Mouse (Mus musculus): Measurements from ENCODE around the gene Kank1. TPM values are rescaled to one million over a fixed set of nuclear protein-coding genes. Genes with fewer than 3 reads are reported as not detected.

The Kank1 gene
- polyA plus RNA-seq, 1 experiment from 2014 or later: 3.9 TPM

- 74% methylated on average over 4 of the region's 4 CpGs for WGBS
- no peaks in the 10 kb centered on the region for H3K27me3 ChIP-seq
- H3K9ac ChIP-seq (replicated peaks): no peak overlapping the region
- no peaks in the 10 kb centered on the region for H3K36me3 ChIP-seq
- H3K4me2 ChIP-seq (replicated peaks): no peak overlapping the region
- H3K27ac ChIP-seq (replicated peaks): no peak overlapping the region
- H3K4me3 ChIP-seq: no peak overlapping the region
- no peaks in the 10 kb centered on the region for H3K4me1 ChIP-seq
- ATAC-seq (replicated peaks): no peak
- no peaks in the 10 kb centered on the region for H3K9me3 ChIP-seq
These were observed 6.5 kb upstream of the Kank1 start for GRCm38 (mm10) chr19:25230058-25230974.

GRCm38 (mm10) chr19:25230975-25231334, 5.8 kb upstream of the Kank1 start:
- Histone ChIP-seq H3K27me3 (no peaks in the 10 kb centered on the region), H3K27ac (replicated peaks) (no peak overlapping the region), H3K4me1 (no peaks in the 10 kb centered on the region), H3K4me2 (replicated peaks) (no peak overlapping the region), H3K36me3 (no peaks in the 10 kb centered on the region), H3K9ac (replicated peaks) (no peak overlapping the region), H3K4me3 (no peak overlapping the region), H3K9me3 (no peaks in the 10 kb centered on the region)
- ATAC-seq (replicated peaks): no peak
- WGBS: 53% methylated on average over 4 of the region's 4 CpGs

GRCm38 (mm10) chr19:25232032-25232431, 4.7 kb upstream of the Kank1 start:
- no peak overlapping the region for H3K27ac ChIP-seq (replicated peaks)
- H3K4me3 ChIP-seq: no peak overlapping the region
- no peak overlapping the region for H3K9ac ChIP-seq (replicated peaks)
- WGBS: 65% methylated on average over 10 of the region's 10 CpGs
- no peak overlapping the region for H3K4me2 ChIP-seq (replicated peaks)
- no peak for ATAC-seq (replicated peaks)
- H3K36me3 ChIP-seq: no peaks in the 10 kb centered on the region
- H3K9me3 ChIP-seq: no peaks in the 10 kb centered on the region
- peaks cover under 1% of the 10 kb centered on the region; the same call in 1 of the 2 replicates for H3K4me1 ChIP-seq
- H3K27me3 ChIP-seq: no peaks in the 10 kb centered on the region

GRCm38 (mm10) chr19:25237492-25238040, 791 bp downstream of the Kank1 start:
- under 1% methylated on average over 35 of the region's 35 CpGs for WGBS
- ATAC-seq (replicated peaks): no peak
- Histone ChIP-seq H3K27ac (replicated peaks) (no peak overlapping the region), H3K9ac (replicated peaks) (peak overlapping the region; percentile 49), H3K9me3 (no peaks in the 10 kb centered on the region), H3K27me3 (peaks cover 16% of the 10 kb centered on the region), H3K36me3 (no peaks in the 10 kb centered on the region), H3K4me2 (replicated peaks) (peak overlapping the region; percentile 89), H3K4me3 (peak overlapping the region; percentile 53), H3K4me1 (peaks cover 13% of the 10 kb centered on the region)

GRCm38 (mm10) chr19:25238121-25238520, 1.3 kb downstream of the Kank1 start:
- Histone ChIP-seq H3K27ac (replicated peaks) (no peak overlapping the region), H3K27me3 (peaks cover 16% of the 10 kb centered on the region), H3K4me2 (replicated peaks) (peak overlapping the region; percentile 89), H3K4me1 (peaks cover 13% of the 10 kb centered on the region), H3K36me3 (no peaks in the 10 kb centered on the region), H3K4me3 (peak overlapping the region; percentile 53), H3K9me3 (no peaks in the 10 kb centered on the region), H3K9ac (replicated peaks) (no peak overlapping the region)
- ATAC-seq (replicated peaks): no peak
- 7% methylated on average over 13 of the region's 13 CpGs for WGBS

GRCm38 (mm10) chr19:25243566-25243965, 6.8 kb downstream of the Kank1 start:
- Histone ChIP-seq H3K27me3 (0 out of 2 replicates have a peak, but pooled peaks cover 3% of the 10 kb centered on the region), H3K27ac (replicated peaks) (no peak overlapping the region), H3K4me2 (replicated peaks) (no peak overlapping the region), H3K4me1 (no peaks in the 10 kb centered on the region), H3K36me3 (no peaks in the 10 kb centered on the region), H3K4me3 (no peak overlapping the region), H3K9me3 (no peaks in the 10 kb centered on the region), H3K9ac (replicated peaks) (no peak overlapping the region)
- WGBS: 84% methylated on average over 4 of the region's 4 CpGs
- no peak for ATAC-seq (replicated peaks)

- Histone ChIP-seq H3K36me3 (no peaks in the 10 kb centered on the region), H3K27ac (replicated peaks) (no peak overlapping the region), H3K9me3 (no peaks in the 10 kb centered on the region), H3K4me2 (replicated peaks) (no peak overlapping the region), H3K9ac (replicated peaks) (no peak overlapping the region), H3K4me1 (no peaks in the 10 kb centered on the region), H3K27me3 (no peaks in the 10 kb centered on the region), H3K4me3 (no peak overlapping the region)
- WGBS: 91% methylated on average over 8 of the region's 8 CpGs
- ATAC-seq (replicated peaks): no peak
These were observed 9.3 kb downstream of the Kank1 start for GRCm38 (mm10) chr19:25246062-25246461.

- H3K27me3 ChIP-seq: no peaks in the 10 kb centered on the region
- H3K36me3 ChIP-seq: no peaks in the 10 kb centered on the region
- H3K9ac ChIP-seq (replicated peaks): no peak overlapping the region
- ATAC-seq (replicated peaks): no peak
- H3K4me1 ChIP-seq: no peaks in the 10 kb centered on the region
- no peak overlapping the region for H3K27ac ChIP-seq (replicated peaks)
- no peak overlapping the region for H3K4me2 ChIP-seq (replicated peaks)
- 87% methylated on average over 14 of the region's 14 CpGs for WGBS
- H3K9me3 ChIP-seq: no peaks in the 10 kb centered on the region
- no peak overlapping the region for H3K4me3 ChIP-seq
These were observed 11.2 kb downstream of the Kank1 start for GRCm38 (mm10) chr19:25247858-25248552.

GRCm38 (mm10) chr19:25249230-25249629, 12.5 kb downstream of the Kank1 start:
- Histone ChIP-seq H3K27ac (replicated peaks) (no peak overlapping the region), H3K9me3 (no peaks in the 10 kb centered on the region), H3K4me1 (no peaks in the 10 kb centered on the region), H3K4me3 (no peak overlapping the region), H3K27me3 (no peaks in the 10 kb centered on the region), H3K4me2 (replicated peaks) (no peak overlapping the region), H3K36me3 (no peaks in the 10 kb centered on the region), H3K9ac (replicated peaks) (no peak overlapping the region)
- no peak for ATAC-seq (replicated peaks)
- 15% methylated on average over 13 of the region's 13 CpGs for WGBS

- Histone ChIP-seq H3K4me2 (replicated peaks) (no peak overlapping the region), H3K9ac (replicated peaks) (no peak overlapping the region), H3K27ac (replicated peaks) (no peak overlapping the region), H3K27me3 (no peaks in the 10 kb centered on the region), H3K4me1 (no peaks in the 10 kb centered on the region), H3K4me3 (no peak overlapping the region), H3K9me3 (no peaks in the 10 kb centered on the region), H3K36me3 (no peaks in the 10 kb centered on the region)
- ATAC-seq (replicated peaks): no peak
- 81% methylated on average over 3 of the region's 3 CpGs for WGBS
These were observed 14.9 kb downstream of the Kank1 start for GRCm38 (mm10) chr19:25251610-25252140.

- H3K4me3 ChIP-seq: no peak overlapping the region
- H3K4me2 ChIP-seq (replicated peaks): no peak overlapping the region
- no peak overlapping the region for H3K27ac ChIP-seq (replicated peaks)
- no peaks in the 10 kb centered on the region for H3K9me3 ChIP-seq
- no peaks in the 10 kb centered on the region for H3K4me1 ChIP-seq
- H3K27me3 ChIP-seq: no peaks in the 10 kb centered on the region
- H3K36me3 ChIP-seq: no peaks in the 10 kb centered on the region
- no peak for ATAC-seq (replicated peaks)
- H3K9ac ChIP-seq (replicated peaks): no peak overlapping the region
- 98% methylated on average over 6 of the region's 6 CpGs for WGBS
These were observed 16.4 kb downstream of the Kank1 start for GRCm38 (mm10) chr19:25253198-25253597.

- ATAC-seq (replicated peaks): no peak
- no peaks in the 10 kb centered on the region for H3K36me3 ChIP-seq
These were observed 16.9 kb downstream of the Kank1 start for GRCm38 (mm10) chr19:25253628-25254027.

More at GRCm38 (mm10) chr19:25253628-25254027, 16.9 kb downstream of the Kank1 start:
- Histone ChIP-seq H3K4me1 (no peaks in the 10 kb centered on the region), H3K9ac (replicated peaks) (no peak overlapping the region), H3K27me3 (no peaks in the 10 kb centered on the region), H3K27ac (replicated peaks) (no peak overlapping the region), H3K4me2 (replicated peaks) (no peak overlapping the region), H3K4me3 (no peak overlapping the region), H3K9me3 (no peaks in the 10 kb centered on the region)
- WGBS: 95% methylated on average over 3 of the region's 3 CpGs
